Mouse (Mus musculus) lung, postnatal 0 days (tissue): ENCODE data around the gene Memo1.

Experiments used
- CTCF ChIP-seq: IDR thresholded peaks from 2 replicates; pipeline ENCODE4 v1.5.1; 2016; ENCODE audit warnings: antibody characterized with exemption, mild to moderate bottlenecking
- EP300 ChIP-seq: IDR thresholded peaks from 2 replicates; pipeline ENCODE4 v1.6.1; 2016; ENCODE audit warnings: antibody characterized with exemption, mild to moderate bottlenecking, control low read depth

- TF ChIP-seq CTCF (no peak), EP300 (no peak)
Observed at GRCm38 (mm10) chr17:74265156-74265505, 30.2 kb downstream of the Memo1 start.
